ENCODE assay signal across 21 mouse cellular contexts in genomic region chr2:45136783-45137182, GRCm38 (mm10). TPM values are rescaled to one million over a fixed set of nuclear protein-coding genes. Genes with fewer than 3 reads are reported as not detected.
DNase-seq lines count a peak whose midpoint lies in the region; ATAC-seq and TF ChIP-seq lines count a peak whose summit lies in the region.
"Had no signal": no experiment of that assay in that cellular context is flagged by ENCODE, and none has a peak within 500 bp of the region (broad histone marks: within the 10 kb centered on the region; RNA-seq: fewer than 3 reads in every experiment).

No protein-coding gene starts in this region.

- no peak for DNase-seq in liver, embryonic 11.5 days (ENCODE audit: low spot score)
- no peak for DNase-seq in G1E (ENCODE audit: low spot score)
- DNase-seq in gastrocnemius, adult 18-20 months (ENCODE audit: low spot score): no peak
- no peak for DNase-seq in urinary bladder, postnatal 4 days (ENCODE audit: low spot score in 2 of 2)
- DNase-seq: adrenal gland, postnatal 10 days; cerebellum, adult 11-12 months; cerebellum, adult 9-11 months; cerebellum, postnatal 36 days; forebrain, postnatal 0 days; gastrocnemius, postnatal 36 days; heart, adult 18-20 months; heart, postnatal 10 days had no signal

- H3K27ac ChIP-seq in liver, embryonic 12.5 days: no peak overlapping the region
- no peak overlapping the region for H3K27ac ChIP-seq in liver, embryonic 11.5 days (ENCODE audit: low read depth, low read length)
- H3K27ac ChIP-seq in midbrain, embryonic 16.5 days (ENCODE audit: low read length): no peak overlapping the region
- H3K27ac ChIP-seq: embryonic facial prominence, embryonic 10.5 days; forebrain, embryonic 13.5 days; heart, embryonic 10.5 days; hindbrain, embryonic 10.5 days; hindbrain, embryonic 14.5 days had no signal

- H3K4me2 ChIP-seq in liver, embryonic 12.5 days: no peak overlapping the region
- no peak overlapping the region for H3K4me2 ChIP-seq in liver, embryonic 11.5 days
- no peak overlapping the region for H3K4me2 ChIP-seq in midbrain, embryonic 16.5 days (ENCODE audit: low read length)
- H3K4me2 ChIP-seq: forebrain, embryonic 13.5 days; hindbrain, embryonic 14.5 days had no signal

- H3K9me3 ChIP-seq in liver, embryonic 12.5 days (replicated peaks): no peaks in the 10 kb centered on the region
- no peaks in the 10 kb centered on the region for H3K9me3 ChIP-seq in liver, embryonic 11.5 days (ENCODE audit: control insufficient read depth, low read length)
- no peaks in the 10 kb centered on the region for H3K9me3 ChIP-seq in G1E (replicated peaks)
- no peaks in the 10 kb centered on the region for H3K9me3 ChIP-seq in midbrain, embryonic 16.5 days (replicated peaks; ENCODE audit: control insufficient read depth, low read length, poor library complexity, severe bottlenecking)
- H3K9me3 ChIP-seq: embryonic facial prominence, embryonic 10.5 days; forebrain, embryonic 13.5 days; heart, embryonic 10.5 days; hindbrain, embryonic 10.5 days had no signal

- no peak for TF ChIP-seq CTCF in G1E (IDR thresholded peaks at IDR 0.05; ENCODE audit: low read depth, low read length)

- no peaks in the 10 kb centered on the region for H3K36me3 ChIP-seq in liver, embryonic 12.5 days
- no peaks in the 10 kb centered on the region for H3K36me3 ChIP-seq in liver, embryonic 11.5 days (ENCODE audit: control insufficient read depth, insufficient read depth, low read length)
- no peaks in the 10 kb centered on the region for H3K36me3 ChIP-seq in G1E (replicated peaks)
- H3K36me3 ChIP-seq in midbrain, embryonic 16.5 days (ENCODE audit: control insufficient read depth, insufficient read depth, low read length): no peaks in the 10 kb centered on the region
- H3K36me3 ChIP-seq: embryonic facial prominence, embryonic 10.5 days; heart, embryonic 10.5 days; hindbrain, embryonic 10.5 days had no signal

- no peaks in the 10 kb centered on the region for H3K27me3 ChIP-seq in liver, embryonic 12.5 days (replicated peaks)
- H3K27me3 ChIP-seq in liver, embryonic 11.5 days (replicated peaks; ENCODE audit: control insufficient read depth, insufficient read depth, low read length): no peaks in the 10 kb centered on the region
- H3K27me3 ChIP-seq in G1E (ENCODE audit: insufficient read depth, low read length): no peaks in the 10 kb centered on the region
- H3K27me3 ChIP-seq in midbrain, embryonic 16.5 days (ENCODE audit: control insufficient read depth, insufficient read depth, low read depth, low read length): no peaks in the 10 kb centered on the region
- H3K27me3 ChIP-seq: CH12.LX; forebrain, embryonic 13.5 days had no signal

- H3K4me1 ChIP-seq in liver, embryonic 12.5 days: peaks cover 6% of the 10 kb centered on the region; the same call in 1 of the 2 replicates
- H3K4me1 ChIP-seq in liver, embryonic 11.5 days (replicated peaks; ENCODE audit: control insufficient read depth, insufficient read depth, low read length): no peaks in the 10 kb centered on the region
- peaks cover 6% of the 10 kb centered on the region for H3K4me1 ChIP-seq in G1E (ENCODE audit: insufficient read depth, low read depth, low read length)
- H3K4me1 ChIP-seq in midbrain, embryonic 16.5 days (ENCODE audit: control insufficient read depth, insufficient read depth, low read length): no peaks in the 10 kb centered on the region
- H3K4me1 ChIP-seq: embryonic facial prominence, embryonic 10.5 days; forebrain, embryonic 13.5 days; heart, embryonic 10.5 days; hindbrain, embryonic 10.5 days had no signal

- no peak overlapping the region for H3K4me3 ChIP-seq in liver, embryonic 12.5 days
- no peak overlapping the region for H3K4me3 ChIP-seq in liver, embryonic 11.5 days (ENCODE audit: low read depth, low read length)
- H3K4me3 ChIP-seq in G1E (ENCODE audit: low read depth, low read length): no peak overlapping the region
- no peak overlapping the region for H3K4me3 ChIP-seq in midbrain, embryonic 16.5 days (ENCODE audit: low read depth, low read length)
- H3K4me3 ChIP-seq: embryonic facial prominence, embryonic 10.5 days; forebrain, embryonic 13.5 days; heart, embryonic 10.5 days; hindbrain, embryonic 10.5 days had no signal

- WGBS in liver, embryonic 12.5 days (ENCODE audit: insufficient replicate concordance): 23% methylated on average over 2 of the region's 2 CpGs
- WGBS in liver, embryonic 11.5 days: 50% methylated on average over 2 of the region's 2 CpGs
- WGBS in midbrain, embryonic 16.5 days: 53% methylated on average over 2 of the region's 2 CpGs

- ATAC-seq in liver, embryonic 12.5 days: peak; percentile 44
- no peak for ATAC-seq in liver, embryonic 11.5 days (replicated peaks; ENCODE audit: low FRiP score)
- ATAC-seq in G1E (ENCODE audit: extremely low read depth, insufficient number of reproducible peaks, low FRiP score, poor library complexity, severe bottlenecking): peak; percentile 86
- peak; percentile 91 for ATAC-seq in common myeloid progenitor, adult 5-6 weeks (replicated peaks; ENCODE audit: low read depth, poor library complexity, severe bottlenecking)
- ATAC-seq in midbrain, embryonic 16.5 days: no peak
- ATAC-seq: forebrain, embryonic 13.5 days; forebrain, postnatal 0 days had no signal

- no peak overlapping the region for H3K9ac ChIP-seq in liver, embryonic 12.5 days
- H3K9ac ChIP-seq in liver, embryonic 11.5 days (ENCODE audit: low read depth, low read length): no peak overlapping the region
- no peak overlapping the region for H3K9ac ChIP-seq in midbrain, embryonic 16.5 days (ENCODE audit: low read depth, low read length)
- H3K9ac ChIP-seq: forebrain, embryonic 13.5 days; forebrain, postnatal 0 days; hindbrain, embryonic 14.5 days had no signal

RNA-seq across cellular contexts. Expression of gene Zeb2, which starts 19.6 kb away (rescaled TPM):
- 22.1 and 24.3 TPM in 2 replicates for polyA plus RNA-seq in liver, embryonic 12.5 days (2016; fragmentation: Nextera tagmentation; extraction: Ambion mirVana)
- 32.8 and 33.2 TPM in 2 replicates for polyA plus RNA-seq in liver, embryonic 11.5 days (2014; fragmentation: Nextera tagmentation; extraction: Ambion mirVana)
- total RNA-seq in G1E (2014; fragmentation: Nextera tagmentation): 185 and 216 TPM in 2 replicates
- 65.6 and 79.0 TPM in 2 replicates for total RNA-seq in G1E (2017)
- 4.8 and 5.6 TPM in 2 replicates for polyA plus RNA-seq in G1E (2012)
- 196 and 205 TPM in 2 replicates for total RNA-seq in common myeloid progenitor, adult 5-6 weeks (2017)
- total RNA-seq in gastrocnemius, adult 18-20 months (2021): 10 to 100 TPM; 34.8 to 49.2 TPM
- polyA plus RNA-seq in midbrain, embryonic 16.5 days (2015; fragmentation: Nextera tagmentation; extraction: Ambion mirVana): 24.6 and 26.7 TPM in 2 replicates

Comparison
In these comparisons a context has a peak if more than half of its experiments do, and no peak if none do; other contexts are left out.
1. ATAC-seq: peak in liver, embryonic 12.5 days (single experiment), G1E (single experiment) and common myeloid progenitor, adult 5-6 weeks (single experiment); none in liver, embryonic 11.5 days (single experiment) and midbrain, embryonic 16.5 days (single experiment).